Mouse (Mus musculus) embryonic stem cell, embryonic (primary cell): ENCODE results near the gene Vmn1r118.
"Not testable (repeated sequence)": the region's sequence is repeated elsewhere in the genome, so short reads cannot be mapped to it uniquely, and the experiment has no call there.

Experiments
- CTCF ChIA-PET, 4 experiments: fragments of 300-600 bp in 2 of 4; fragments of 350-600 bp in 2 of 4; sonication (Branson Sonifier 250); formaldehyde crosslinking; loops; one replicate each; lab custom pipeline; 2022; ENCODE audit warnings: inconsistent platforms in 2 of 4; lab: Charles Lee
- POLR2A ChIA-PET, 4 experiments: fragments of 300-600 bp in 2 of 4; fragments of 350-600 bp in 2 of 4; sonication (Branson Sonifier 250); formaldehyde crosslinking; loops; one replicate each; lab custom pipeline; 2022; ENCODE audit warnings: antibody characterized with exemption in 4 of 4, inconsistent platforms in 1 of 4; lab: Charles Lee

The Vmn1r118 gene

DNA sequence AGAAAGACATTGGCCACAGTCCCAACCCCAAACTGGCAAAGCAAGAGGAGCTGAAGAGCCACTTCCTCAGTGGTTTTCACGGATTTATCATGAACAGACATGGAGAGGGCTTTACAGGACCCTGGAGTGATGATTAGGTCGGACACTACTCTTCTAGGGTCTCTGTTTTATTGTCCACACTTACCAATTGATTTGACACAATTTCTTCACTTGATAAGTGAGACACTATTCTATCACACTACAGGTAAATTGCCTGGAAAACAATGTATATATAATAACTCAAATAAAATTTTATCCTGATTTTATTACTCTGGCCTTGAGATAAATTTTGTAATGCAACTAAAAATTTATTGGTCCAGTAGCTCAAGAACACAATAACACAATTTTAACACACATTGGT is at the start of gene Vmn1r118:
Gene Vmn1r118, minus strand, starts transcription at position 101 of the 400 bp plus-strand sequence.
- CTCF ChIA-PET, POLR2A ChIA-PET: not testable (repeated sequence)

- CTCF ChIA-PET, POLR2A ChIA-PET: not testable (repeated sequence)
These were observed 28.1 kb downstream of the Vmn1r118 start, which contains the start of gene Vmn1r117 for GRCm38 (mm10) chr7:20884021-20884420. TSS of gene Vmn1r117 (minus strand) at chr7:20884121.

DNA sequence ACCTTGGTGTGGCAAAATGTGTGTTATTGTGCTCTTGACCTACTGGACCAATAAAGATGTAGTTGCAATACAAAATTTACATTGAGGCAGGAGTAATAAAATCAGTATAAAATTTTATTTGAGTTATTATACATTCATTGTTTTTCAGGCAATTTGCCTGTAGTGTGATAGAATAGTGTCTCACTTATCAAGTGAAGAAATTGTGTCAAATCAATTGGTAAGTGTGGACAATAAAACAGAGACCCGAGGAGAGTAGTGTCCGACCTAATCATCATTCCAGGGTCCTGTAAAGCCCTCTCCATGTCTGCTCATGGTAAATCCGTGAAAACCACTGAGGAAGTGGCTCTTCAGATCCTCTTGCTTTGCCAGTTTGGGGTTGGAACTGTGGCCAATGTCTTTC is 40.2 kb downstream of the Vmn1r118 start, which contains the start of gene Vmn1r116:
Gene Vmn1r116, plus strand, starts transcription at position 301 of the 400 bp plus-strand sequence.
- POLR2A ChIA-PET, CTCF ChIA-PET: not testable (repeated sequence)
